Mouse (Mus musculus): ENCODE data around the gene Zfp108.

- TF ChIP-seq POLR2A (IDR thresholded peaks at IDR 0.05; ENCODE audit: extremely low read depth, insufficient read depth, low read length) (no peak), CTCF (IDR thresholded peaks at IDR 0.05; ENCODE audit: extremely low read depth, insufficient read depth, low read length) (no peak)
Observed at GRCm38 (mm10) chr7:24211343-24211742, 43.3 kb upstream of the Zfp108 start, which contains the start of gene Zfp111.

Measured in cortical plate, adult 2 months (tissue).